Mouse (Mus musculus) small intestine, adult 2 months (tissue): ENCODE results near the gene Itga3. TPM values are rescaled to one million over a fixed set of nuclear protein-coding genes. Genes with fewer than 3 reads are reported as not detected.

Source experiments
- H3K27ac ChIP-seq: fragments of 200-500 bp; 2 replicates; pipeline ENCODE4 v1.5.1; 2012; ENCODE audit warnings: low read depth, low read length, control low read depth, inconsistent platforms; ENCODE audit not compliant: insufficient read depth
- H3K27me3 ChIP-seq: fragments of 200-500 bp; 2 replicates; pipeline ENCODE4 v1.6.1; 2012; ENCODE audit warnings: mild to moderate bottlenecking, moderate library complexity, low read length, inconsistent platforms; ENCODE audit not compliant: control insufficient read depth, insufficient read depth
- H3K36me3 ChIP-seq: fragments of 200-500 bp; 2 replicates; pipeline ENCODE4 v1.6.1; 2012; ENCODE audit warnings: mild to moderate bottlenecking, low read length, control low read depth, inconsistent platforms; ENCODE audit not compliant: control insufficient read depth, insufficient read depth
- H3K4me1 ChIP-seq: fragments of 200-500 bp; 2 replicates; pipeline ENCODE4 v1.6.1; 2012; ENCODE audit warnings: low read length, inconsistent platforms, mixed read lengths; ENCODE audit not compliant: control insufficient read depth, insufficient read depth, insufficient read length
- H3K4me3 ChIP-seq: fragments of 200-500 bp; 2 replicates; pipeline ENCODE4 v1.5.1; 2012; ENCODE audit warnings: low read depth, mild to moderate bottlenecking, control low read depth, inconsistent platforms, low read length, moderate library complexity
- CTCF ChIP-seq: fragments of 200-500 bp; IDR thresholded peaks from 2 replicates; pipeline ENCODE4 v1.5.1; 2012; ENCODE audit warnings: low read depth, mild to moderate bottlenecking, control low read depth, inconsistent platforms, low read length, moderate library complexity, mixed read lengths; ENCODE audit not compliant: insufficient replicate concordance, insufficient read length; ENCODE audit errors: extremely low read depth
- POLR2A ChIP-seq: fragments of 200-500 bp; IDR thresholded peaks from 2 replicates; pipeline ENCODE4 v1.6.1; 2012; ENCODE audit warnings: low read depth, mild to moderate bottlenecking, control low read depth, inconsistent platforms, low read length, moderate library complexity
- WGBS: fragments of 180-500 bp; shearing (Covaris S2); methylation state at CpG from one replicate; pipeline ENCODE4 v1.1.7; 2018; 5-methylcytosine and 5-hydroxymethylcytosine counted together
- polyA plus RNA-seq: library from polyadenylated mRNA; depleted of rRNA; stranded (reverse); fragments of >200 nt; gene quantifications from 2 replicates; pipeline ENCODE4 v1.2.3, GENCODE M21; 2012

The Itga3 gene
- polyA plus RNA-seq, 1 experiment, result 156 TPM

GRCm38 (mm10) chr11:95095596-95095995 is 19.0 kb upstream of the Itga3 start:
- Histone ChIP-seq H3K27me3 (no peaks in the 10 kb centered on the region), H3K36me3 (no peaks in the 10 kb centered on the region), H3K4me1 (peaks cover 4% of the 10 kb centered on the region; the same call in 1 of the 2 replicates), H3K4me3 (no peak overlapping the region), H3K27ac (no peak overlapping the region)
- WGBS, result 89% methylated on average over 10 of the region's 10 CpGs
- no peak for TF ChIP-seq POLR2A
- TF ChIP-seq CTCF, result no peak

GRCm38 (mm10) chr11:95093077-95093476 is 16.5 kb upstream of the Itga3 start:
- Histone ChIP-seq H3K27ac (no peak overlapping the region), H3K4me1 (no peaks in the 10 kb centered on the region; the same call in 1 of the 2 replicates), H3K4me3 (no peak overlapping the region), H3K36me3 (no peaks in the 10 kb centered on the region), H3K27me3 (no peaks in the 10 kb centered on the region)
- TF ChIP-seq CTCF, result no peak
- TF ChIP-seq POLR2A, result no peak
- 28% methylated on average over 5 of the region's 5 CpGs for WGBS

- TF ChIP-seq POLR2A (no peak), CTCF (no peak)
- peak overlapping the region; percentile 31; the same call in 1 of the 2 replicates for H3K27ac ChIP-seq
Observed at GRCm38 (mm10) chr11:95088857-95089779, 12.5 kb upstream of the Itga3 start.

GRCm38 (mm10) chr11:95088286-95088685 is 11.7 kb upstream of the Itga3 start:
- no peak overlapping the region for H3K4me3 ChIP-seq
- H3K4me1 ChIP-seq, result no peaks in the 10 kb centered on the region; the same call in 1 of the 2 replicates
- 75% methylated on average over 7 of the region's 7 CpGs for WGBS
- no peaks in the 10 kb centered on the region for H3K27me3 ChIP-seq
- TF ChIP-seq POLR2A (no peak), CTCF (no peak)
- peak overlapping the region; percentile 31; the same call in 1 of the 2 replicates for H3K27ac ChIP-seq
- no peaks in the 10 kb centered on the region for H3K36me3 ChIP-seq

More at GRCm38 (mm10) chr11:95088857-95089779, 12.5 kb upstream of the Itga3 start:
- H3K4me3 ChIP-seq, result no peak overlapping the region
- H3K36me3 ChIP-seq, result no peaks in the 10 kb centered on the region
- no peaks in the 10 kb centered on the region; the same call in 1 of the 2 replicates for H3K4me1 ChIP-seq
- 39% methylated on average over 16 of the region's 16 CpGs for WGBS
- no peaks in the 10 kb centered on the region for H3K27me3 ChIP-seq

- Histone ChIP-seq H3K27ac (0 out of 2 replicates have a peak overlapping the region, but pooled peaks have one; percentile 31), H3K4me1 (no peaks in the 10 kb centered on the region; the same call in 1 of the 2 replicates), H3K4me3 (no peak overlapping the region), H3K27me3 (no peaks in the 10 kb centered on the region), H3K36me3 (no peaks in the 10 kb centered on the region)
- whole genome bisulfite sequencing, result 45% methylated on average over 17 of the region's 17 CpGs
- TF ChIP-seq CTCF, result no peak
- no peak for TF ChIP-seq POLR2A
Observed at GRCm38 (mm10) chr11:95087301-95088228, 11.0 kb upstream of the Itga3 start.

GRCm38 (mm10) chr11:95086229-95086628 is 9.6 kb upstream of the Itga3 start:
- H3K27ac ChIP-seq, result no peak overlapping the region
- H3K4me1 ChIP-seq, result no peaks in the 10 kb centered on the region; the same call in 1 of the 2 replicates
- H3K4me3 ChIP-seq, result no peak overlapping the region
- TF ChIP-seq POLR2A, result no peak
- WGBS, result 71% methylated on average over 5 of the region's 5 CpGs
- no peaks in the 10 kb centered on the region for H3K36me3 ChIP-seq
- no peaks in the 10 kb centered on the region for H3K27me3 ChIP-seq
